Mouse (Mus musculus) megakaryocyte, embryonic 14.5 days (primary cell): Measurements from ENCODE around the gene Ano9.

ENCODE experiments used
- FLI1 ChIP-seq: IDR thresholded peaks from 2 replicates; pipeline ENCODE4 v1.6.1; 2012; ENCODE audit warnings: low read length, inconsistent platforms, mixed read lengths
- GATA1 ChIP-seq: IDR thresholded peaks from 3 replicates; pipeline ENCODE4 v1.6.1; 2012; ENCODE audit warnings: mixed read lengths, low read length, inconsistent platforms, borderline replicate concordance

- TF ChIP-seq FLI1 (no peak), GATA1 (no peak)
Measured at GRCm38 (mm10) chr7:141094487-141095205, 23.0 kb downstream of the Ano9 start.
